Mouse (Mus musculus) midbrain, embryonic 11.5 days (tissue): ENCODE results near the gene Cabp2. TPM values are rescaled to one million over a fixed set of nuclear protein-coding genes. Genes with fewer than 3 reads are reported as not detected.
A peak's percentile ranks its signal among the peaks of the same experiment; 100 is the strongest.
"Not testable (repeated sequence)": the region's sequence is repeated elsewhere in the genome, so short reads cannot be mapped to it uniquely, and the experiment has no call there.

Experiments used
- ATAC-seq: fragments of 200-750 bp; cut with Nextera tagmentation; 2 replicates; pipeline ENCODE4 v1.8.0; 2017; ENCODE audit warnings: moderate TSS enrichment, moderate library complexity; ENCODE audit not compliant: low FRiP score
- DNase-seq: peaks from one replicate; pipeline ENCODE4 v3.0.0; 2015; ENCODE audit warnings: low spot score; ENCODE audit errors: missing footprints
- H3K27ac ChIP-seq: fragments of 300-500 bp; sonication (generic); 2 replicates; pipeline ENCODE4 v1.5.1; 2014; ENCODE audit warnings: low read depth, low read length
- H3K27me3 ChIP-seq: fragments of 300-500 bp; sonication (generic); 2 replicates; pipeline ENCODE4 v1.6.1; 2014; ENCODE audit warnings: mild to moderate bottlenecking, low read length, moderate library complexity, mixed read lengths; ENCODE audit not compliant: control insufficient read depth, insufficient read depth
- H3K36me3 ChIP-seq: fragments of 300-500 bp; sonication (generic); 2 replicates; pipeline ENCODE4 v1.6.1; 2014; ENCODE audit warnings: mild to moderate bottlenecking, low read length, moderate library complexity, mixed read lengths; ENCODE audit not compliant: control insufficient read depth, insufficient read depth
- H3K4me1 ChIP-seq: fragments of 300-500 bp; sonication (generic); 2 replicates; pipeline ENCODE4 v1.6.1; 2014; ENCODE audit warnings: low read length; ENCODE audit not compliant: control insufficient read depth, insufficient read depth
- H3K4me2 ChIP-seq: fragments of 300-500 bp; sonication (generic); 2 replicates; pipeline ENCODE4 v1.6.1; 2014; ENCODE audit warnings: mild to moderate bottlenecking, moderate library complexity
- H3K4me3 ChIP-seq: fragments of 300-500 bp; sonication (generic); 2 replicates; pipeline ENCODE4 v1.5.1; 2014; ENCODE audit warnings: low read depth, low read length
- H3K9ac ChIP-seq: fragments of 300-500 bp; sonication (generic); 2 replicates; pipeline ENCODE4 v1.6.1; 2014; ENCODE audit warnings: low read length
- H3K9me3 ChIP-seq: fragments of 300-500 bp; sonication (generic); 2 replicates; pipeline ENCODE4 v1.6.1; 2016; ENCODE audit warnings: low read length; ENCODE audit not compliant: control insufficient read depth
- WGBS: fragments of 180-500 bp; shearing (Covaris S2); extraction: QIAGEN DNeasy Blood & Tissue Kit; methylation state at CpG from one replicate; pipeline ENCODE4 v1.1.7; 2014; 5-methylcytosine and 5-hydroxymethylcytosine counted together
- polyA plus RNA-seq: library from polyadenylated mRNA; unstranded; fragments of >200 nt; fragmentation: Nextera tagmentation; extraction: Ambion mirVana; gene quantifications from 2 replicates; pipeline ENCODE4 v1.2.1, GENCODE M21; 2014

The Cabp2 gene
- polyA plus RNA-seq, 1 experiment from 2014 or later, result not detected

DNA sequence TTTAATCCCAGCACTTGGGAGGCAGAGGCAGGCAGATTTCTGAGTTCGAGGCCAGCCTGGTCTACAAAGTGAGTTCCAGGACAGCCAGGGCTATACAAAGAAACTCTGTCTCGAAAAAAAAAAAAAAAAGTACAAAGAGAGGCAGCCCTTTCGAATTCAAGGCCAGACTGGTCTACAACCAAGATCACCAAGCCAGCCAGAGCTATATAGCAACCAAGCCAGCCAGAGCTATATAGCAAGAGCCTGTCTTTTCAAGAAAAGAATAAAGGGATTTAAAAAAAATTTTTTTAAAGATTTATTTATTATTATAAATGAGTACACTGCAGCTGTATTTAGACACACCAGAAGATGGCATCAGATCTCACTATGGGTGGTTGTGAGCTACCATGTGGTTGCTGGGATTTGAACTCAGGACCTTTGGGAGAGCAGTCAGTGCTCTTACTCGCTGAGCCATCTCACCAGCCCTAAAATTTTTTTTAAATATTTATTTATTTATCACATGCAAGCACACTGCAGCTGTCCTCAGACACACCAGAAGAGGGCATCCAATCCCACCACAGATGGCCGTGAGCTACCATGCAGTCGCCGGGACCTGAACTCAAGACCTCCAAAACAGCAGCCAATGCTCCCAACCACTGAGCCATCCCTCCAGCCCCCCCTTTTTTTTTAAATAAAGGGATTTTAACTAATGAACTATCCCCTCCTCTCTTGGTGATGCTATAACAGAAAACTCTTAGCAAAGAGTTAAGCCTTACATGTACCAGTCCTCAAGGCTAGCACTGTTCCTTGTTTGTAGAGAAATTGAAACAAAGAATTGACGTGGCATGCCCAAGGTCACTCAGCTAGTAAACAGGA, 21.1 kb upstream of the Cabp2 start:
- not testable (repeated sequence) for H3K27me3 ChIP-seq, H3K27ac ChIP-seq, H3K9ac ChIP-seq, H3K4me3 ChIP-seq, DNase-seq, H3K36me3 ChIP-seq, H3K4me2 ChIP-seq, H3K4me1 ChIP-seq, ATAC-seq, H3K9me3 ChIP-seq
- WGBS, result 91% methylated on average over 8 of the region's 8 CpGs

DNA sequence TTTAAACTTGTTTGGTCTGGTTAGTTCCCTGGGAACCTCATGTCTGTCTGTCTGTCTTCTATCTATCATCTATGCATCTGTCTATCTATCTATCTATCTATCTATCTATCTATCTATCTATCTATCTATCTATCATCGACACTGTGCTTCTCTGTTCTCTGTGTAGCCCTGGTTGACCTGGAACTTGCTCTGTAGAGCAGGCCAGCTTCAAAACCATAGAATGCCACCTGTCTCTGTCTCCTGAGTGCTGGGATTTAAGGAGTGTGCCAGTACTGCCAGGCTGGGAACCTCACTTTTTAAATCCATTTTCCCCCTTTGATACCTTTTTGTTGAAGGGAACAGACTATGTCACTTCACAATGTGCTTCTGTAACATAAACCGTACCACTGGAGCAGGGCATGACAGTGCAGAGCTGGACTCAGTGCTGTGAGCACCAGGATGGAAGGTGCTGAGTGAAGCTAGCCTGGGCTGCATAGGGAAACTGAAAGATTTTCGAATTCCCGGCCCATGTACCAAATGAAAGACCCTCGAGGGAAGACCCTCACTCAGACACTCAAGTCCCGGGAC, 20.4 kb upstream of the Cabp2 start:
- Histone ChIP-seq H3K4me2 (no peak overlapping the region), H3K9ac (no peak overlapping the region), H3K36me3 (no peaks in the 10 kb centered on the region), H3K27me3 (no peaks in the 10 kb centered on the region), H3K9me3 (no peaks in the 10 kb centered on the region), H3K27ac (no peak overlapping the region), H3K4me1 (no peaks in the 10 kb centered on the region), H3K4me3 (no peak overlapping the region)
- no peak for DNase-seq
- WGBS, result 92% methylated on average over 5 of the region's 6 CpGs
- ATAC-seq, result no peak

DNA sequence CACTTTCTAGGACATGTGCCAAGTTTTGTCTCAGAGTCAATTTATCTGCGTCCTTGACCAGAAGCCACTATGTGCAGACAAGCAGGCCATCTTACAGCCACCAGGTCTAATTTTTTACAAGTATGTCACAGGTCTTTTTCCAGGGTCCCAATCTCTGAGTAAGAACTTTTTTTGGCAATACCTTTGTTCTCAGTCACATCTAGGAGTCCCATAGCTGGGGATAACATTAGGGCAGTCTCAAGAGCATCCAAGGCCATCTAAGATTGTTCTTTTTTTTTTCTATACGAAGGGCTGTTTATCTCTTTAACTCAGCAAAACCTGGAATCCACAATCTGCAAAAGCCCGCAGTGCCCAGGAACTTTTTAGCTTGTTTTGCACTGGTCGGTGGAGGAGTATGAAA, 18.0 kb upstream of the Cabp2 start:
- 93% methylated on average over 2 of the region's 4 CpGs for WGBS

DNA sequence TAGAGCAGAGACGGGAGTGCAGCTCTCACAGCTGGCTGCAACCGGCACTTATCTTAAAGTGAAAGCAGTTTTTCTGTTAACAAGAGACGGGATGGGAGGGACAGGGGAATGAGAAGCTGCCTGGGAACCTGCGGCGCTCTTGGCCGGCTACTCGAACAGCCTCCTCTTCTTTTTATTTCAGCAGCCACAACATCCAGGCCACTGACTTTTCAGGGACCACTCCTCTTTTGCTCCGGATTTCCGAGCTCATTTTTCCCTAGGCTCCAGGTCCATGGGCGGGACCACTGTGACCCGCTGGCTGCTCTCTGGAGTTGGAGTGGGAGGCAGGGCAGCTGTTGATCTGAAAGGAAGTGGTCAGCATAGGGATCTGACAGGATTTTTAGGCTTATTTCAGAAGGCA, 16.9 kb upstream of the Cabp2 start:
- not testable (repeated sequence) for H3K9me3 ChIP-seq, H3K9ac ChIP-seq, ATAC-seq, H3K27ac ChIP-seq, H3K4me2 ChIP-seq, DNase-seq, H3K36me3 ChIP-seq, H3K4me3 ChIP-seq, H3K4me1 ChIP-seq, H3K27me3 ChIP-seq
- WGBS, result 51% methylated on average over 5 of the region's 11 CpGs

More for the DNA sequence above, 18.0 kb upstream of the Cabp2 start:
- ATAC-seq, H3K27ac ChIP-seq, H3K4me1 ChIP-seq, H3K9me3 ChIP-seq, H3K4me2 ChIP-seq, H3K36me3 ChIP-seq, H3K4me3 ChIP-seq, H3K9ac ChIP-seq, DNase-seq, H3K27me3 ChIP-seq: not testable (repeated sequence)

DNA sequence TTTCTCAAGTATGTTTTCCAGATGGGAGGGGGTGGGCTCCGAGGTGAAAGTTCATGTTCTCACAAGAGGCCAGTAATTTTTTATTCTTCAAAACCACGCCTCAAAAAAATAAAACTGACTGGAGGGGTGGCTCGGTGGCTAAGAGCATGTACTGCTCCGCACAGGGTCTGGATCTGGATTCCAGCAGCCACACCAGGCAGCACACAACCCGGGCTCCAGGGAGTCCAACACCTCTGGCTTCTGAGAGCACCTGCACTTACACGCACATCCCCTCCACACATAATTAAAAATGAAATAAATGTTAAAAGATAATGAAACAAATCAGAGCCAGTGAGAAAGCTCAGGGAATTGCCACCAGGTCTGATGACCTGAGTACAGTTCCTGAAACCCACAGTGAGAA, 15.1 kb upstream of the Cabp2 start:
- Histone ChIP-seq H3K36me3 (no peaks in the 10 kb centered on the region), H3K27me3 (no peaks in the 10 kb centered on the region), H3K27ac (no peak overlapping the region), H3K4me3 (no peak overlapping the region), H3K4me1 (no peaks in the 10 kb centered on the region), H3K4me2 (no peak overlapping the region), H3K9me3 (no peaks in the 10 kb centered on the region), H3K9ac (no peak overlapping the region)
- WGBS, result 82% methylated on average over 6 of the region's 6 CpGs
- DNase-seq (no peak), ATAC-seq (no peak)

DNA sequence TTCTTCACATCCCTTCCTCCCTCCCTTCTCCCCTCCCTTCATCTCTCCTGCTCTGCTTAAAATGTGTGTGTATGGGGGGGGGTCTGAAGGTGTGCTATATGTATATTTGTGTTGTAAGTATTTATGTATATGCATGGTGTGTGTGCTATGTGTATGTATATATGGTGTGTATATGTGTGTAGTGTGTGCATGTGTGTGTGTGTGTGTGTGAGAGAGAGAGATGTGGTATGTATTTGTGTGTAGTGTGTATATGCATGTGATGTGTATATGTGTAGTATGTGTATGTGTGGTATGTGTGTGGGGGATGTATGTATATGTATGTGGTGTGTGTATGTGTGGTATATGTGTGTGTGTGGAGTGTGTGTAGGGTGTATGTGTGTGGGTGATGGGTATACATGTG, 14.5 kb upstream of the Cabp2 start:
- H3K36me3 ChIP-seq, result no peaks in the 10 kb centered on the region
- H3K27ac ChIP-seq, result no peak overlapping the region
- H3K9me3 ChIP-seq, result no peaks in the 10 kb centered on the region
- no peaks in the 10 kb centered on the region for H3K4me1 ChIP-seq
- ATAC-seq, result no peak
- H3K4me2 ChIP-seq, result no peak overlapping the region
- H3K4me3 ChIP-seq, result no peak overlapping the region
- H3K27me3 ChIP-seq, result no peaks in the 10 kb centered on the region
- no peak overlapping the region for H3K9ac ChIP-seq
- no peak for DNase-seq

DNA sequence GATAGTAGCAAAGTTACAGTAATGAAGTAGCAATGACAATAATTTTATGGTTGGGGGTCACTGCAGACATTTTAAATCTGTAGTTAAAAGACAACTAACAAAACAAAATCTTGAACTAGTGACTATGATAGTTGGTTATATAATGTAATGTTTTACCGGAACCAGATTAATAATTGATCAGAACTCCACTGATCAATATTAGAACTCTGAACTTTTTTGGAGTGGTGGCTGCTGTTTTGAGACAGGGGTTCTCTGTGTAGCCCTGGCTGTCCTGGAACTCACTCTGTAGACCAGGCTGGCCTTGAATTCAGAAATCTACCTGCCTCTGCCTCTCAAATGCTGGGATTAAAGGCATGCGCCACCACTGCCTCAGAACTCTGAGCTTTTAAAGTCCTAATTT, 13.1 kb upstream of the Cabp2 start:
- H3K4me3 ChIP-seq, H3K27ac ChIP-seq, H3K4me2 ChIP-seq, H3K4me1 ChIP-seq, H3K9ac ChIP-seq, H3K27me3 ChIP-seq, H3K36me3 ChIP-seq, ATAC-seq, H3K9me3 ChIP-seq: not testable (repeated sequence)
- WGBS, result 97% methylated on average over 2 of the region's 2 CpGs
- DNase-seq, result peak; percentile 41

DNA sequence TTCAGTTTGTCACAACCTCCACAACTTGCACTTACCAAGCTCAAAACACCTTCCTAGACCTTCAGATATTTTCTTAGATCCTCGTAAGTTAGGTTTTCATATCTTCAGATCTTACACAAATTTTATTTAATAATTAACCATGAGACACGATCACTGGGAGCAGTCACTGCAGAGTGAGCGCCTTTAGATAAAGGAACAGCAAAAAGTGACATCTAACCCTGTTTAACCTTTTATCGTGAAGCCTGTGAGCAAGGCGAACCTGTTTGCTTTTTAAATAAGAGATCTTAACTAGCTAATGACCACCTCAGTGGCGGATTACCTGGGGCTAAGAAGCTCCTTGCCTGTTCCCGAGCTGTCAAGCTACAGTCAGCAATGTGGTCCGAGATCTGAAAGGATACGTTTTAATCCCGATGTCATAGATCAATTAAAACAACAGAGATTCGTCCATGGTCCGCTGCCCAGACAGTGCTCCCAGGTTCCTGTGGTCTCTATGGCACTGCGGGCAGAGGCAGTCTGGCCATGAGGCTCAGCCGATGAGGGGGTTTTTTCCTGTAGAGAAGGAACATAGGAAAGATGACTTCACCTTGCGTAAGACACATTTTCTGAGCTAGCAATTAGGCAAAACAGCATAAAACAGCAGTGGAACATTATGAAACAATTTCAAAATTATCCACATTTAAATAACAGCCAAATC, 12.5 kb upstream of the Cabp2 start:
- 63% methylated on average over 15 of the region's 15 CpGs for WGBS
- ATAC-seq, result no peak
- H3K9ac ChIP-seq, result no peak overlapping the region

DNA sequence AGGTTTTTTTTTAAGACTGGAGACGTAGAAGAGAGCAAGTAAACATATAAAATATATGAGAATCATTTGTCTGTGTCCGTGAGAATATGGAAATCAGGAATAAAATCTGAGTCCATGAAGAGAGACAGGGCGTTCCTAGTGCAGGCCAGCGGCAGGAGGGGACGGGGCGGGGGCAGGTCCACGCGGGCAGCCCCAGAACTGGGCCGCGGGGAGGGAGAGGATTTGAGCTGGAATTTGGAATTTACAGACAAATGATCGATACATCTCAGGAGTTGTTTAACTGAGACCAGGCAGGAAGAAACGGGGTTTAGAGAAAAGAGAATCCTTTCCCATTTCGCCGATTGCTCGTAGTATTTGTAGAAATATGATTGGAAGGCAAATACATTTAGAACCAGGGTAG, 11.1 kb upstream of the Cabp2 start:
- no peak for ATAC-seq
- H3K9me3 ChIP-seq, result no peaks in the 10 kb centered on the region
- no peaks in the 10 kb centered on the region for H3K36me3 ChIP-seq
- H3K9ac ChIP-seq, result no peak overlapping the region
- H3K4me1 ChIP-seq, result no peaks in the 10 kb centered on the region
- H3K4me3 ChIP-seq, result no peak overlapping the region
- no peak overlapping the region for H3K4me2 ChIP-seq
- H3K27ac ChIP-seq, result no peak overlapping the region
- no peak for DNase-seq
- 74% methylated on average over 15 of the region's 15 CpGs for WGBS
- no peaks in the 10 kb centered on the region for H3K27me3 ChIP-seq

More for the DNA sequence above, 12.5 kb upstream of the Cabp2 start:
- Histone ChIP-seq H3K27me3 (no peaks in the 10 kb centered on the region), H3K36me3 (no peaks in the 10 kb centered on the region), H3K4me2 (no peak overlapping the region), H3K4me3 (no peak overlapping the region), H3K27ac (no peak overlapping the region), H3K4me1 (no peaks in the 10 kb centered on the region), H3K9me3 (no peaks in the 10 kb centered on the region)
- DNase-seq, result peak; percentile 76
